Mouse (Mus musculus) lung, embryonic 16.5 days (tissue): Measurements from ENCODE around the gene Zkscan17. TPM values are rescaled to one million over a fixed set of nuclear protein-coding genes. Genes with fewer than 3 reads are reported as not detected.

Experiments
- ATAC-seq: fragments of 200-750 bp; cut with Nextera tagmentation; 2 replicates; pipeline ENCODE4 v1.8.0; 2017; ENCODE audit warnings: low read depth, mild to moderate bottlenecking, moderate library complexity
- H3K27ac ChIP-seq: fragments of 300-500 bp; sonication (generic); 2 replicates; pipeline ENCODE4 v1.5.1; 2014; ENCODE audit warnings: mild to moderate bottlenecking, control low read depth, low read length
- H3K27me3 ChIP-seq: fragments of 300-500 bp; sonication (generic); 2 replicates; pipeline ENCODE4 v1.6.1; 2014; ENCODE audit warnings: low read depth, low read length, mixed read lengths; ENCODE audit not compliant: control insufficient read depth, insufficient read depth
- H3K36me3 ChIP-seq: fragments of 300-500 bp; sonication (generic); 2 replicates; pipeline ENCODE4 v1.6.1; 2014; ENCODE audit warnings: low read length; ENCODE audit not compliant: control insufficient read depth, insufficient read depth
- H3K4me1 ChIP-seq: fragments of 300-500 bp; sonication (generic); replicated peaks from 2 replicates; pipeline ENCODE4 v1.6.1; 2014; ENCODE audit warnings: low read length, mixed read lengths; ENCODE audit not compliant: control insufficient read depth, insufficient read depth
- H3K4me2 ChIP-seq: fragments of 300-500 bp; sonication (generic); 2 replicates; pipeline ENCODE4 v1.6.1; 2014; ENCODE audit warnings: low read depth, low read length, control low read depth
- H3K4me3 ChIP-seq: fragments of 300-500 bp; sonication (generic); 2 replicates; pipeline ENCODE4 v1.5.1; 2014; ENCODE audit warnings: mild to moderate bottlenecking, low read length, control low read depth
- H3K9ac ChIP-seq: fragments of 300-500 bp; sonication (generic); 2 replicates; pipeline ENCODE4 v1.6.1; 2014; ENCODE audit warnings: low read length, control low read depth
- H3K9me3 ChIP-seq: fragments of 300-500 bp; sonication (generic); 2 replicates; pipeline ENCODE4 v1.6.1; 2016; ENCODE audit warnings: low read length; ENCODE audit not compliant: control insufficient read depth
- WGBS: fragments of 180-500 bp; shearing (Covaris S2); extraction: QIAGEN DNeasy Blood & Tissue Kit; methylation state at CpG from one replicate; pipeline ENCODE4 v1.1.7; 2014; 5-methylcytosine and 5-hydroxymethylcytosine counted together
- polyA plus RNA-seq: library from polyadenylated mRNA; unstranded; fragments of >200 nt; fragmentation: Nextera tagmentation; extraction: Ambion mirVana; gene quantifications from 2 replicates; pipeline ENCODE4 v1.2.1, GENCODE M21; 2015

Gene Zkscan17
- polyA plus RNA-seq, 1 experiment from 2014 or later, result 24.5 TPM

DNA sequence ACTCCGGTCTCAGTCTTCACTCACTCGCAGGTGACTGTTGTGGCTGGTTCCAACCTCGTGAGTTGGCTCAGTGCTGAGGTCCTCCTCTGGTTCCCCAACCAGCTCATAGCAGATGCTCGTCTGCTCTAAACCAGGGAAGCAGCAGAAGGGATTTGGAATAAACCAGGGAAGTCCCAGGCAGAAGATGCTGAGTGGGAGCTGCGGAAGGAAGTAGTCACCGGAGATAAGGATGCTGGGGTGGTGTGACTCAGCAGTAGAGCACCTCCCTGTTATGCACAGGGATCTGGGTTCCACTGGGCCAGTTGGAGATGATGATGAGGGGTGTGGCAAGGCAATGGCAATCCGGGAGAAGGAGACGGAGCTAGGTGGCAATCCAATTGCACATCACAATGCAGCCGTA is 17.5 kb upstream of the Zkscan17 start:
- H3K9ac ChIP-seq, result no peak overlapping the region
- no peak overlapping the region for H3K27ac ChIP-seq
- no peak overlapping the region for H3K4me2 ChIP-seq
- no peaks in the 10 kb centered on the region for H3K36me3 ChIP-seq
- 81% methylated on average over 9 of the region's 9 CpGs for WGBS
- H3K4me3 ChIP-seq, result no peak overlapping the region
- H3K4me1 ChIP-seq, result no peaks in the 10 kb centered on the region
- no peaks in the 10 kb centered on the region for H3K9me3 ChIP-seq
- no peak for ATAC-seq
- no peaks in the 10 kb centered on the region for H3K27me3 ChIP-seq

DNA sequence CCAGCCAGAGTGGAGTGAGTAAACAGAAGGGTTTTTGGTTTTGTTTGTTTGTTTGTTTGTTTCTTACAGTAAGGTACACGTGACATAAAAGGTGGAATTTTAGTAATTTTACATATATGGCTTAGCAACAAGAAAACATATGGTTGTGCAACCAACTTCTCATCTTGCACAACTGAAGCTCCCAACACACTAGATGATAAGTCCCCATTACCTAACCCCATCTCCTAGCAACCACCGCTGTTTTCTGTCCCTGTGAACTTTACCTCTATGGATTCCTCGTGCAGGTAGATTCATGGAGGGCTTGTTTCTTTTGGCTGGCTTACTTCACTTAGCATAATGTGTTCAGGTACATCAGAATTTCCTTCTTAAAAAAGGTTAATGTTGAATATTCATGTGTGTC is 16.8 kb upstream of the Zkscan17 start:
- ATAC-seq, result no peak
- no peak overlapping the region for H3K4me2 ChIP-seq
- H3K27me3 ChIP-seq, result no peaks in the 10 kb centered on the region
- H3K4me1 ChIP-seq, result peaks cover 4% of the 10 kb centered on the region; the same call in 1 of the 2 replicates
- no peak overlapping the region for H3K9ac ChIP-seq
- H3K9me3 ChIP-seq, result no peaks in the 10 kb centered on the region
- no peaks in the 10 kb centered on the region for H3K36me3 ChIP-seq
- WGBS, result 71% methylated on average over 3 of the region's 3 CpGs
- H3K4me3 ChIP-seq, result no peak overlapping the region
- H3K27ac ChIP-seq, result no peak overlapping the region

DNA sequence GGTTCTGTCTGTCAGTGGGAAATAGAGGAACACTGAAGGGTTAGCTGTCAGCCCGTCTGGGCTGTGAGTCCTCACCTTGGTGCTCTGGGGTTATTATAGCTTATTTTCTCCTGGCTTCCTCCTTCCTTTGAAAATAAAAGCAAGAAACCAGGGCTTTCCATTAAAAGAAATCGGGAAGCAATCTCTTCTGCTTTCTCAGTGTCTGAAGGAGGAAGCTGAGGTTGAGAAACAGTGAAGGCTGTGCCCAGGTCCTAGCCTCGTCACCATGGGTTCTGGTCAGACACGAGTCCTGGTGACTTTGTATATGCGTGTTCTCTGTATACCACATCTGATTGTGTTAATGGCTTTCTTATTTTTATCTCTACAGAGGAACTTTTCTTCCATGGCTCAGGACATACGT is 15.9 kb upstream of the Zkscan17 start:
- Histone ChIP-seq H3K27me3 (no peaks in the 10 kb centered on the region), H3K9me3 (no peaks in the 10 kb centered on the region), H3K36me3 (no peaks in the 10 kb centered on the region), H3K4me1 (peaks cover 9% of the 10 kb centered on the region; the same call in 1 of the 2 replicates), H3K4me2 (no peak overlapping the region), H3K4me3 (no peak overlapping the region), H3K27ac (no peak overlapping the region), H3K9ac (no peak overlapping the region)
- WGBS, result 77% methylated on average over 6 of the region's 6 CpGs
- no peak for ATAC-seq

DNA sequence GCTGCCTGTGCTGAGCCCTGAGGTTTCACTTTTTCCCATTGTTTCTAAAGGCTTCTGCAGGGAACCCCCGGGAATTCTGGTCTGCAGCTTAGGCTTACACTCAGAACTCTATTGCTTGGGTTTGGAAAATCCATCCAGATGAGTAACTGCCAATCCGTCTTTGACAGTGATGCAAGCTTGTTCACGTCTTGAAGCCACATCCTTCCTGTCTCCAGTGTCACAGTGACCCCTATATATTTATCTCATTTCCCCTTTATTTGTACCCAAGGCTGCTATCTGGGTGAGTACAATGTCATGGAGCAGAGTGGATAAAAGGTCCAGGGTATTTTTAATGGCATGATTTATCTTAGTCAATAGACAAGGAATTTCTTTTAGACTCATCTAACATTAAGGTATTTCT is 14.8 kb upstream of the Zkscan17 start, which contains the start of gene Nlrp3:
Gene Nlrp3 (plus strand): TSS at position 245 of the 400 bp plus-strand sequence.
- H3K9ac ChIP-seq, result no peak within 1 kb of the TSS
- H3K36me3 ChIP-seq, result no peaks in the 10 kb centered on the region
- no peak within 1 kb of the TSS for H3K4me3 ChIP-seq
- peaks cover 3% of the 10 kb centered on the region; the same call in 1 of the 2 replicates for H3K9me3 ChIP-seq
- H3K4me2 ChIP-seq, result no peak within 1 kb of the TSS
- WGBS, result 42% methylated on average over 3 of the region's 3 CpGs
- peaks cover 11% of the 10 kb centered on the region; the same call in 1 of the 2 replicates for H3K4me1 ChIP-seq
- no peak for ATAC-seq
- H3K27me3 ChIP-seq, result no peaks in the 10 kb centered on the region
- no peak within 1 kb of the TSS for H3K27ac ChIP-seq

DNA sequence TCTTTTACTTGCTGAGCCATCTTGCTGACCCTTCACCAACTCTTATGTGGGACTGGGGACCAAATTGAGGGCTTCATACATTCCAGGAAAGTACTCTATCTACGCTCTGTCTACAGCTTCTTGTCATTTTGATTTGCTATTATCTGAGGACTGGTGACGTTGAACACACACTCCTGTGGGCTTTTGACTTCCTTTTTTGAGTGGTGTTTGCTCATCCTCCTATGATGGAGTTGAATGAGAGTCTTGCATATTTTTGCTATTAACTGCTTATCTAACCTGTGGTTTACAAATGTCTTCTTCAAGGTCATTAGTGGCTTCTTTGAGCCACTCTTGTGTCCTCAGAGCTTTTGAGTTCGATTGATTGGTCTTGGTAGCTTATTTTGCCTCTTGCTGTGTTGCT is 13.6 kb upstream of the Zkscan17 start:
- 53% methylated on average over 3 of the region's 3 CpGs for WGBS
- no peak overlapping the region for H3K4me3 ChIP-seq
- H3K4me1 ChIP-seq, result peaks cover 11% of the 10 kb centered on the region; the same call in 1 of the 2 replicates
- peaks cover 3% of the 10 kb centered on the region; the same call in 1 of the 2 replicates for H3K9me3 ChIP-seq
- ATAC-seq, result no peak
- no peak overlapping the region for H3K9ac ChIP-seq
- no peaks in the 10 kb centered on the region for H3K27me3 ChIP-seq
- H3K4me2 ChIP-seq, result no peak overlapping the region
- H3K36me3 ChIP-seq, result no peaks in the 10 kb centered on the region
- H3K27ac ChIP-seq, result no peak overlapping the region

DNA sequence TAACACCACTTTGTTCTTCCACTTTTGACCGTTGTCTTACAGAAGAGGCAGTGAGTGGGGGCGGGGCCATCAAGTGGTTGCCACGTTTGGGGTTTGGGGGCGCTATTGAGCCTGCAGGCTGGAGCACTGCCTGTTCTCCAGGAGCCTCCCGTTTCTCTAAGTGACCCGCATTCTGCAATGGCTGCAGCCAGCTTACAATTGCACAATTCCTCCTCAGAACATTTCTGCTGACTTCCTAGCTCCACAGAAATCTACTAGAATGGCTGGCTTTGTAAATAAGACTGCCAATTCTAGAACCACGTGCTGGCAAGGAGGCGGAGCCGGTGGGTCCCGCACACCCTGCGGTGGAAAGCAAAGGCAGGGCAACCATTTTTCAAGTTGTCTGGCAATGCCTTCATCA is 11.8 kb upstream of the Zkscan17 start:
- H3K4me1 ChIP-seq, result peaks cover 11% of the 10 kb centered on the region; the same call in 1 of the 2 replicates
- peak; percentile 73 for ATAC-seq
- H3K9ac ChIP-seq, result peak overlapping the region; percentile 13; the same call in 1 of the 2 replicates
- H3K36me3 ChIP-seq, result no peaks in the 10 kb centered on the region
- peak overlapping the region; percentile 47 for H3K27ac ChIP-seq
- H3K9me3 ChIP-seq, result peaks cover 3% of the 10 kb centered on the region; the same call in 1 of the 2 replicates
- 18% methylated on average over 11 of the region's 11 CpGs for WGBS
- peak overlapping the region; percentile 11; the same call in 1 of the 2 replicates for H3K4me3 ChIP-seq
- no peaks in the 10 kb centered on the region for H3K27me3 ChIP-seq
- H3K4me2 ChIP-seq, result peak overlapping the region; percentile 41

DNA sequence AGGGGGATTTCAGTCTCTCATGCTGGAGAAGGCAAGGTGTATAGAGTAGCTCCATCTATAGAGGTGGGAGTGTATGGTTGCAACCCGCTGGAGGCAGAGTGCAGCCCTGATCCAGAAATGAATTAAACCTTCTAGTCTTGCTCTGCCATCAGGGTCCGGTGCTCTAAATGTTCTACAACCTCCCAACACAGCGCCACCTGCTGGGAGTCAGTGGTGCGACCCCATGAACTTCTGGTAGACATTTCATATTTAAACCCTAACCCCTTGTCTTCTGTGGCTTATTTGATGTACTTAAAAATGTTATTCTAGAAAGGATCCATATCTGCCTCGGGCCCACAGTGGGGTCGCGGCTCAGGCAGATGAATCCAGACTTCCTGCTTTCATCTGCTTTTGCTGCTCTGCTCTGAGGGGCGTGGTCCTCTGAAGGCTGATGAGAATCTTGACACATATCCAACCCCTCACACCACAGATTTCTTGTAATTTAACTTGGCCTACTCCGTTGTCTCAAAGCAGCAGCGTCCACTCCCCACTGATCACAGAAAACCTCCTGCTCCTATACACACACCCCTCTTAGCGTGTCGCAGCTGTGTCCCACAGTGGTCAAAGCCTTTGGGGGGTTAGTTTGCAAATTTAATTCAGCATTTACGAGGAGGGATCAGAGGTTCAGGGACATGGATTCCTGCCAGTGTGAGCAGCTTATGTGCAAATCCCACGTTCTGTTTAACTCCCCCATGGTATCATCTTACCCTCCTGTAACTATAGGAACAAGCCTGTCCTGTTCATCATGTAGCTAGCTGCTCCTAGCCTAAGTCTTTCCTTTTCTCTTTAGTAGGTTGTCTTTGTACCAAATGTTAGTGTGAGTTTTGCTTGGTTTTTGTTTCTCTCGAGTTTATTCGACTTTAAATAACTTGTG is 10.9 kb upstream of the Zkscan17 start:
- peak overlapping the region; percentile 47 for H3K27ac ChIP-seq
- no peaks in the 10 kb centered on the region for H3K36me3 ChIP-seq
- WGBS, result 66% methylated on average over 16 of the region's 16 CpGs
- 0 out of 2 replicates have a peak overlapping the region, but pooled peaks have one; percentile 41 for H3K4me2 ChIP-seq
- peak; percentile 57 for ATAC-seq
- no peaks in the 10 kb centered on the region for H3K27me3 ChIP-seq
- peaks cover 11% of the 10 kb centered on the region; the same call in 1 of the 2 replicates for H3K4me1 ChIP-seq
- no peak overlapping the region for H3K9ac ChIP-seq
- peaks cover 3% of the 10 kb centered on the region; the same call in 1 of the 2 replicates for H3K9me3 ChIP-seq
- H3K4me3 ChIP-seq, result no peak overlapping the region

DNA sequence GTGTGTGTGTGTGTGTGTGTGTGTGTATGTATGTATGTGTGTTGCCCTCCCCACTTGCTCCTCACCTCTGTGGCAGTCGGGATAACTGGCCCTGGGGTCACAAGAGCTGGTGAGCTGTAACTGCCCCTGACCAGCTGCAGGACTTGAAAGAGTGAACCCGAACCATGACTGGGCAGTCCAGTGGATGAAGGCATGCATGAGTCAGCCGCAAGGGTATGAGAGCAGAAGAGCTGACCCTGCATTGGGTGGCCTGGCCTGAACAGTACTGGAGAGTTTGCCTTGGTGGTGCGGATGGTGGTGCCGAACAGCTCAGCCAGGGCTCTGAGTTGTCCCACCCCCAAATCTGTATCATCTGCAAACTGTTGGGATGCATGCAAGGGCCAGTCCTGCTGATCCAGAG is 5.0 kb upstream of the Zkscan17 start:
- no peaks in the 10 kb centered on the region for H3K4me1 ChIP-seq
- no peak overlapping the region for H3K9ac ChIP-seq
- H3K9me3 ChIP-seq, result no peaks in the 10 kb centered on the region
- H3K4me3 ChIP-seq, result no peak overlapping the region
- no peak overlapping the region for H3K4me2 ChIP-seq
- H3K36me3 ChIP-seq, result no peaks in the 10 kb centered on the region
- H3K27ac ChIP-seq, result no peak overlapping the region
- WGBS, result 61% methylated on average over 5 of the region's 5 CpGs
- H3K27me3 ChIP-seq, result no peaks in the 10 kb centered on the region
- ATAC-seq, result no peak

DNA sequence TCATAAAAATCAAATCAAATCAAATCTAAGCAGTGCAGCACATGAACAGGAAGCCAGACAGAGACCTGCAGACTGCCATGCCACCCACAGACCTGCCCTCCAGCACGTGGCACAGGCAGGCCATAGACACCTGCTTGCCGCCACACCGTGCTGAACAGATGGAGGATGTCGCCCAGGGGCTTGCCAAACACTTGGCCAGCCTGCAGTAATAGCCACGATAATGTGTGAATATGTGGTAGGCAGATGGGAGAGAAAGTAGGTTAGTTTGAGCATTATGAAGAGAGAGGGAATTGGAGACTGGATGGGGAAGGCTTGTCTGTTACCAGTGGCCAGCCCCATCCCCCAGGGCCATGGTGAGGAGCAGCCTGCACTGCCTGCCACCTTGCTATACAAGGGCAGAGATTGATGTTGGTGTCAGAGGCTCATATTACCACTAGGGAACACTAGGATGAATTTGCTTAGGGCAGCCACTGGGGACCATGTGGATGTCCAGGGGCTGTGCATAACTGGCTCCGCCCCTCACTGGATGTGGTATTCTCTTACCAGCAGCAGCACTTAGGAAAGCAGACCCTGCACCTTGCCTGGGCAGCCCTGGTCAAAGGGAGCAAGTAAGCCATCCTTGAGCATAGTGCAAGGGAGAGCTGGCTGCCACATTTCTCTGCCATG is 4.5 kb upstream of the Zkscan17 start:
- no peak overlapping the region for H3K4me3 ChIP-seq
- no peak overlapping the region for H3K4me2 ChIP-seq
- no peak overlapping the region for H3K27ac ChIP-seq
- WGBS, result 53% methylated on average over 6 of the region's 6 CpGs
- no peaks in the 10 kb centered on the region for H3K9me3 ChIP-seq
- no peaks in the 10 kb centered on the region for H3K4me1 ChIP-seq
- ATAC-seq, result no peak
- no peaks in the 10 kb centered on the region for H3K27me3 ChIP-seq
- no peaks in the 10 kb centered on the region for H3K36me3 ChIP-seq
- H3K9ac ChIP-seq, result no peak overlapping the region
